Mouse (Mus musculus): ENCODE results near the gene Blnk. TPM values are rescaled to one million over a fixed set of nuclear protein-coding genes. Genes with fewer than 3 reads are reported as not detected.
A peak's percentile ranks its signal among the peaks of the same experiment; 100 is the strongest.

The Blnk gene
- polyA plus RNA-seq, 1 experiment from 2014 or later = 2.6 TPM

- H3K27me3 ChIP-seq (ENCODE audit: control insufficient read depth, insufficient read depth, low read length) = no peaks in the 10 kb centered on the region
- no peak overlapping the region for H3K4me2 ChIP-seq (replicated peaks; ENCODE audit: low read depth, low read length)
- H3K36me3 ChIP-seq (ENCODE audit: control insufficient read depth, insufficient read depth, low read length) = no peaks in the 10 kb centered on the region
- H3K4me3 ChIP-seq (ENCODE audit: low read depth, low read length) = no peak overlapping the region
- no peaks in the 10 kb centered on the region for H3K9me3 ChIP-seq (ENCODE audit: control insufficient read depth, low read depth, low read length)
- WGBS = 72% methylated on average over 4 of the region's 4 CpGs
- no peak overlapping the region for H3K9ac ChIP-seq (replicated peaks; ENCODE audit: low read depth, low read length)
- no peaks in the 10 kb centered on the region for H3K4me1 ChIP-seq (ENCODE audit: control insufficient read depth, insufficient read depth, low read length)
- ATAC-seq (ENCODE audit: insufficient number of reproducible peaks, insufficient read depth, low FRiP score, low read depth) = no peak
- H3K27ac ChIP-seq (ENCODE audit: low read length) = no peak overlapping the region
Measured at GRCm38 (mm10) chr19:40970301-40970700, 24.0 kb downstream of the Blnk start.

- Histone ChIP-seq H3K4me3 (ENCODE audit: low read depth, low read length) (no peak overlapping the region), H3K9ac (replicated peaks; ENCODE audit: low read depth, low read length) (no peak overlapping the region), H3K4me1 (ENCODE audit: control insufficient read depth, insufficient read depth, low read length) (no peaks in the 10 kb centered on the region), H3K4me2 (replicated peaks; ENCODE audit: low read depth, low read length) (no peak overlapping the region), H3K36me3 (ENCODE audit: control insufficient read depth, insufficient read depth, low read length) (no peaks in the 10 kb centered on the region), H3K27me3 (ENCODE audit: control insufficient read depth, insufficient read depth, low read length) (no peaks in the 10 kb centered on the region), H3K9me3 (ENCODE audit: control insufficient read depth, low read depth, low read length) (no peaks in the 10 kb centered on the region), H3K27ac (ENCODE audit: low read length) (no peak overlapping the region)
- peak; percentile 14; the same call in 1 of the 2 replicates for ATAC-seq (ENCODE audit: insufficient number of reproducible peaks, insufficient read depth, low FRiP score, low read depth)
- WGBS = 79% methylated on average over 6 of the region's 6 CpGs
Measured at GRCm38 (mm10) chr19:40964936-40965850, 29.1 kb downstream of the Blnk start.

- Histone ChIP-seq H3K27me3 (ENCODE audit: control insufficient read depth, insufficient read depth, low read length) (no peaks in the 10 kb centered on the region), H3K9ac (replicated peaks; ENCODE audit: low read depth, low read length) (no peak overlapping the region), H3K27ac (ENCODE audit: low read length) (peak overlapping the region; percentile 44; the same call in 1 of the 2 replicates), H3K36me3 (ENCODE audit: control insufficient read depth, insufficient read depth, low read length) (no peaks in the 10 kb centered on the region), H3K4me1 (ENCODE audit: control insufficient read depth, insufficient read depth, low read length) (no peaks in the 10 kb centered on the region), H3K9me3 (ENCODE audit: control insufficient read depth, low read depth, low read length) (no peaks in the 10 kb centered on the region), H3K4me2 (replicated peaks; ENCODE audit: low read depth, low read length) (no peak overlapping the region), H3K4me3 (ENCODE audit: low read depth, low read length) (no peak overlapping the region)
- 52% methylated on average over 3 of the region's 3 CpGs for WGBS
- ATAC-seq (ENCODE audit: insufficient number of reproducible peaks, insufficient read depth, low FRiP score, low read depth) = peak; percentile 74
Measured at GRCm38 (mm10) chr19:40964367-40964891, 29.9 kb downstream of the Blnk start.

GRCm38 (mm10) chr19:40962988-40963387 lies 31.3 kb downstream of the Blnk start:
- Histone ChIP-seq H3K4me1 (ENCODE audit: control insufficient read depth, insufficient read depth, low read length) (no peaks in the 10 kb centered on the region), H3K4me2 (replicated peaks; ENCODE audit: low read depth, low read length) (no peak overlapping the region), H3K27ac (ENCODE audit: low read length) (no peak overlapping the region), H3K27me3 (ENCODE audit: control insufficient read depth, insufficient read depth, low read length) (no peaks in the 10 kb centered on the region), H3K9me3 (ENCODE audit: control insufficient read depth, low read depth, low read length) (no peaks in the 10 kb centered on the region), H3K4me3 (ENCODE audit: low read depth, low read length) (no peak overlapping the region), H3K9ac (replicated peaks; ENCODE audit: low read depth, low read length) (no peak overlapping the region), H3K36me3 (ENCODE audit: control insufficient read depth, insufficient read depth, low read length) (no peaks in the 10 kb centered on the region)
- 57% methylated on average over 12 of the region's 12 CpGs for WGBS
- no peak for ATAC-seq (ENCODE audit: insufficient number of reproducible peaks, insufficient read depth, low FRiP score, low read depth)

GRCm38 (mm10) chr19:40958981-40959380 lies 35.4 kb downstream of the Blnk start:
- H3K4me2 ChIP-seq (replicated peaks; ENCODE audit: low read depth, low read length) = no peak overlapping the region
- 33% methylated on average over 1 of the region's 1 CpGs for WGBS
- H3K27ac ChIP-seq (ENCODE audit: low read length) = no peak overlapping the region
- no peaks in the 10 kb centered on the region for H3K36me3 ChIP-seq (ENCODE audit: control insufficient read depth, insufficient read depth, low read length)
- no peak for ATAC-seq (ENCODE audit: insufficient number of reproducible peaks, insufficient read depth, low FRiP score, low read depth)
- no peak overlapping the region for H3K9ac ChIP-seq (replicated peaks; ENCODE audit: low read depth, low read length)
- no peaks in the 10 kb centered on the region for H3K4me1 ChIP-seq (ENCODE audit: control insufficient read depth, insufficient read depth, low read length)
- H3K27me3 ChIP-seq (ENCODE audit: control insufficient read depth, insufficient read depth, low read length) = no peaks in the 10 kb centered on the region
- no peaks in the 10 kb centered on the region for H3K9me3 ChIP-seq (ENCODE audit: control insufficient read depth, low read depth, low read length)
- no peak overlapping the region for H3K4me3 ChIP-seq (ENCODE audit: low read depth, low read length)

GRCm38 (mm10) chr19:40946937-40947577 lies 47.3 kb downstream of the Blnk start:
- H3K9me3 ChIP-seq (ENCODE audit: control insufficient read depth, low read depth, low read length) = no peaks in the 10 kb centered on the region
- no peaks in the 10 kb centered on the region for H3K4me1 ChIP-seq (ENCODE audit: control insufficient read depth, insufficient read depth, low read length)
- H3K4me2 ChIP-seq (replicated peaks; ENCODE audit: low read depth, low read length) = no peak overlapping the region
- no peaks in the 10 kb centered on the region for H3K36me3 ChIP-seq (ENCODE audit: control insufficient read depth, insufficient read depth, low read length)
- no peak overlapping the region for H3K4me3 ChIP-seq (ENCODE audit: low read depth, low read length)
- H3K27me3 ChIP-seq (ENCODE audit: control insufficient read depth, insufficient read depth, low read length) = no peaks in the 10 kb centered on the region
- no peak overlapping the region for H3K9ac ChIP-seq (replicated peaks; ENCODE audit: low read depth, low read length)
- ATAC-seq (ENCODE audit: insufficient number of reproducible peaks, insufficient read depth, low FRiP score, low read depth) = no peak
- 82% methylated on average over 4 of the region's 4 CpGs for WGBS
- no peak overlapping the region for H3K27ac ChIP-seq (ENCODE audit: low read length)

GRCm38 (mm10) chr19:40943552-40943951 lies 50.8 kb downstream of the Blnk start:
- Histone ChIP-seq H3K27me3 (ENCODE audit: control insufficient read depth, insufficient read depth, low read length) (no peaks in the 10 kb centered on the region), H3K36me3 (ENCODE audit: control insufficient read depth, insufficient read depth, low read length) (no peaks in the 10 kb centered on the region), H3K9me3 (ENCODE audit: control insufficient read depth, low read depth, low read length) (no peaks in the 10 kb centered on the region), H3K9ac (replicated peaks; ENCODE audit: low read depth, low read length) (no peak overlapping the region), H3K4me2 (replicated peaks; ENCODE audit: low read depth, low read length) (no peak overlapping the region), H3K4me3 (ENCODE audit: low read depth, low read length) (no peak overlapping the region), H3K27ac (ENCODE audit: low read length) (no peak overlapping the region), H3K4me1 (ENCODE audit: control insufficient read depth, insufficient read depth, low read length) (no peaks in the 10 kb centered on the region)
- no peak for ATAC-seq (ENCODE audit: insufficient number of reproducible peaks, insufficient read depth, low FRiP score, low read depth)
- WGBS = 87% methylated on average over 7 of the region's 7 CpGs

GRCm38 (mm10) chr19:40936038-40936437 lies 58.3 kb downstream of the Blnk start:
- WGBS = 48% methylated on average over 5 of the region's 5 CpGs
- Histone ChIP-seq H3K36me3 (ENCODE audit: control insufficient read depth, insufficient read depth, low read length) (no peaks in the 10 kb centered on the region), H3K4me1 (ENCODE audit: control insufficient read depth, insufficient read depth, low read length) (no peaks in the 10 kb centered on the region), H3K27me3 (ENCODE audit: control insufficient read depth, insufficient read depth, low read length) (no peaks in the 10 kb centered on the region), H3K4me3 (ENCODE audit: low read depth, low read length) (no peak overlapping the region), H3K4me2 (replicated peaks; ENCODE audit: low read depth, low read length) (no peak overlapping the region), H3K9me3 (ENCODE audit: control insufficient read depth, low read depth, low read length) (no peaks in the 10 kb centered on the region), H3K27ac (ENCODE audit: low read length) (no peak overlapping the region), H3K9ac (replicated peaks; ENCODE audit: low read depth, low read length) (no peak overlapping the region)
- ATAC-seq (ENCODE audit: insufficient number of reproducible peaks, insufficient read depth, low FRiP score, low read depth) = no peak

All from stomach, embryonic 14.5 days (tissue).